Mouse (Mus musculus) heart, postnatal 36 days (tissue): ENCODE measurements at regions not wholly inside any gene's neighbourhood (a gene's known extent, or its start where the extent isn't known, plus 50 kb on each side); places are given as distances from the start of the nearest gene placed in this dataset.

Experiments
- DNase-seq, 2 experiments: peaks; one replicate each; pipeline ENCODE4 v3.0.0; 2021 to 2022
- intact Hi-C: fragments of 180-260 bp; cut with DNase I; formaldehyde crosslinking; loops from one replicate; pipeline ENCODE4 v1.15.1; 2025

GRCm38 (mm10) chr15:7459992-7460820, 62.0 kb upstream of the Egflam start:
- intact Hi-C loops: loop anchor here (1.0 to 10.0 kb wide), 2 partner anchors 352 to 635 kb away; partner anchors contain the start of gene Wdr70
- peak; percentile 61 to 68 for DNase-seq

GRCm38 (mm10) chr15:7462549-7462948, 64.4 kb upstream of the Egflam start:
- intact Hi-C loops: loop anchor here (10.0 kb wide), 1 partner anchor 632 kb away; the partner anchor contains the start of gene Wdr70
- DNase-seq: no peak

GRCm38 (mm10) chr15:7463444-7464350, 65.5 kb upstream of the Egflam start:
- no peak for DNase-seq
- intact Hi-C loops: loop anchor here (10.0 kb wide), 1 partner anchor 631 kb away; the partner anchor contains the start of gene Wdr70

- intact Hi-C loops: no loop called here
- peak; percentile 22 to 30 for DNase-seq
These were observed 82.0 kb upstream of the Egflam start for GRCm38 (mm10) chr15:7480211-7480610.

GRCm38 (mm10) chr15:7480792-7481210, 82.6 kb upstream of the Egflam start:
- no peak for DNase-seq
- intact Hi-C loops: no loop called here

- intact Hi-C loops: no loop called here
- no peak for DNase-seq
These were observed 85.5 kb upstream of the Egflam start for GRCm38 (mm10) chr15:7483686-7484085.

- intact Hi-C loops: no loop called here
These were observed 92.9 kb upstream of the Egflam start for GRCm38 (mm10) chr15:7491091-7491490.

GRCm38 (mm10) chr15:7493126-7493669, 95.0 kb upstream of the Egflam start:
- intact Hi-C loops: no loop called here
- DNase-seq: no peak

More at GRCm38 (mm10) chr15:7491091-7491490, 92.9 kb upstream of the Egflam start:
- no peak for DNase-seq

- intact Hi-C loops: no loop called here
- no peak for DNase-seq
These were observed 99.7 kb upstream of the Egflam start for GRCm38 (mm10) chr15:7497852-7498251.

- intact Hi-C loops: no loop called here
- no peak for DNase-seq
These were observed 110.3 kb upstream of the Egflam start for GRCm38 (mm10) chr15:7508535-7508934.

GRCm38 (mm10) chr15:7514743-7515273, 116.6 kb upstream of the Egflam start:
- intact Hi-C loops: no loop called here
- DNase-seq: no peak

- DNase-seq: no peak
- intact Hi-C loops: no loop called here
These were observed 123.4 kb upstream of the Egflam start for GRCm38 (mm10) chr15:7521611-7522010.

GRCm38 (mm10) chr15:7522902-7523786, 124.9 kb upstream of the Egflam start:
- no peak for DNase-seq
- intact Hi-C loops: no loop called here

- DNase-seq: no peak
- intact Hi-C loops: no loop called here
These were observed 132.9 kb upstream of the Egflam start for GRCm38 (mm10) chr15:7530959-7531588.

- intact Hi-C loops: no loop called here
- DNase-seq: no peak
These were observed 139.7 kb upstream of the Egflam start for GRCm38 (mm10) chr15:7537858-7538257.

GRCm38 (mm10) chr15:7553190-7553895, 155.1 kb upstream of the Egflam start:
- no peak for DNase-seq
- intact Hi-C loops: no loop called here

GRCm38 (mm10) chr15:7554433-7554832, 156.2 kb upstream of the Egflam start:
- intact Hi-C loops: no loop called here

GRCm38 (mm10) chr15:7563279-7563678, 165.1 kb upstream of the Egflam start:
- intact Hi-C loops: no loop called here
- DNase-seq: no peak

More at GRCm38 (mm10) chr15:7554433-7554832, 156.2 kb upstream of the Egflam start:
- DNase-seq: no peak
